Mouse (Mus musculus): ENCODE measurements around the gene Rtkn2. TPM values are rescaled to one million over a fixed set of nuclear protein-coding genes. Genes with fewer than 3 reads are reported as not detected.

The Rtkn2 gene
- polyA plus RNA-seq, 1 experiment from 2014 or later = 12.8 TPM

DNA sequence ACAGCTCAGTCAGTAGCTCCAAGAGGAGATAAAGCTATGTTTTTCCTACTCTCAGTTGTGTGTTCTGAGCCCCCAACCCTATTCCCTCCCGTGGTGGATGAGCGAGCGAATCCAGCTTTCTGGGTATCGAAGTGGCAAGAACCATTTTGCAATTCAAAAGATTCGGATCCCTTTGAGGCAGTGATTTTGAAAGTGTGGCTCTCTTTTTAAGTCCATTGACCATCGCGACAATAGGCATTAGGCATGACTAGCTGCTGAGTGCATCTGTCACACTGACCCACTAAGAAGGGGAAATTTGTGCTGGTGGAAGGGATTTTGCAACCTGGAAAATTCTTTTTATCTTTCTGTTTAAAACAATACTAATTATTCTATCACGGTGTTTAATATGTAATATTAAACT lies 15.3 kb upstream of the Rtkn2 start:
- ATAC-seq (ENCODE audit: low FRiP score, low read depth) = no peak
- Histone ChIP-seq H3K9ac (no peak overlapping the region), H3K4me3 (no peak overlapping the region), H3K27me3 (replicated peaks) (no peaks in the 10 kb centered on the region), H3K4me1 (peaks cover 14% of the 10 kb centered on the region; the same call in 1 of the 2 replicates), H3K9me3 (no peaks in the 10 kb centered on the region), H3K4me2 (replicated peaks) (no peak overlapping the region), H3K36me3 (no peaks in the 10 kb centered on the region), H3K27ac (no peak overlapping the region)
- WGBS = 30% methylated on average over 8 of the region's 8 CpGs

DNA sequence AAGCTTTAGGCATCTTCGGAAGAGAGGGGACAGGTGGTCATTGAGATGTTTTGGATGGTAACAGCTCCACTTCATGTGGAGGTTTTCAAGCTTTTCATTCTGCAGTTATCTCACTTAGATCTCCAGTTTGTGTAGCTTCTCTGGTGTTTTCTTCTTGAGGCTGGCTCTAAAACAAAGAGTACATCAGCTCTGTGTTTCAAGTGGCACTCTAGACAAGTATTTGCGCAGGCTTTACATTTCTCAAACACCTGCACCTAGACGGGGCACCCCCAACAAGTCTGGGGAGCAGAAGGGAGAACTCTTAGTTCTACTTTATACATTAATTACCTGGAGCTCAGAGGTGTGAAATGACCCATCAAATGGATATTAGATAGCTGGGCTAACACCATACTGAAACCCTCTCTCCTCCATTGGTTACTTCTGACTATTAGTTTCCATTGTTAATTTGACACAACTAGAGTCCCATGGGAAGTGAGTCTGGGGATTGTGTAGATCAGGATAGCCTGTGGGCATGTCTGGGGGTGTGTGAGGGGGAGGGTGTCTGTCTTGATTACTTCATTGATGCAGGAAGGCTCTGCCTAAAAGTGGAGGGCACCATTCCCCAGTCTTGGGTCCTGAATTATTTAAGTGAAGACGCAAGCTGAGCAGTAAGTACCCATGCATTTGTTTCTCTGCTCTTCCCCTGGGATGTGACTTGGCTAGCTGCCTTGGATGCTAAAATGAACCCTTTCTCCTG lies 14.0 kb upstream of the Rtkn2 start:
- Histone ChIP-seq H3K9me3 (no peaks in the 10 kb centered on the region), H3K9ac (no peak overlapping the region), H3K4me3 (no peak overlapping the region), H3K27ac (no peak overlapping the region), H3K27me3 (replicated peaks) (no peaks in the 10 kb centered on the region), H3K4me2 (replicated peaks) (no peak overlapping the region), H3K4me1 (peaks cover 14% of the 10 kb centered on the region; the same call in 1 of the 2 replicates), H3K36me3 (no peaks in the 10 kb centered on the region)
- 78% methylated on average over 4 of the region's 4 CpGs for WGBS
- 0 out of 2 replicates have a peak, but pooled peaks have one; percentile 21 for ATAC-seq (ENCODE audit: low FRiP score, low read depth)

DNA sequence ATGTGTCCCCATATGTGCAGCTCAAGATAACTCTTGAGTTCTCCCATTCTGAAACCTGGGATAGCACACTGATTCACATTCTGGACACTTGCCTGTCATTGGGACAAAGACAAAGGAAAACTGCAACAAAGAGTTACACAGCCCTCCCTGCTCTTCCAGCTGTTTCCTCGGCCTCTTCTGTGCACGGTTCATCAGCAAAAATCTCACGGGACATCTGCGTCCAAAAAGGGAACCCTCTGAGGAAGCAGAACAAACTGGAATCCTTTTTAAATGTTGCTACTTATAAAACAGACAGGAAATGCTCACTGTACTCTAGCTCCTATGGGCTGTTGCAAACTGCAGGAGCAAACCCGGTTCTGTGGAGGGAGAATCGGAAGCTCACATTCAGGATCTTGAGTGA lies 13.3 kb upstream of the Rtkn2 start:
- H3K4me1 ChIP-seq = peaks cover 14% of the 10 kb centered on the region; the same call in 1 of the 2 replicates
- no peak for ATAC-seq (ENCODE audit: low FRiP score, low read depth)
- no peaks in the 10 kb centered on the region for H3K27me3 ChIP-seq (replicated peaks)
- H3K9me3 ChIP-seq = no peaks in the 10 kb centered on the region
- WGBS = 29% methylated on average over 6 of the region's 6 CpGs
- H3K4me2 ChIP-seq (replicated peaks) = no peak overlapping the region
- H3K36me3 ChIP-seq = no peaks in the 10 kb centered on the region
- no peak overlapping the region for H3K9ac ChIP-seq
- H3K27ac ChIP-seq = no peak overlapping the region
- no peak overlapping the region for H3K4me3 ChIP-seq

DNA sequence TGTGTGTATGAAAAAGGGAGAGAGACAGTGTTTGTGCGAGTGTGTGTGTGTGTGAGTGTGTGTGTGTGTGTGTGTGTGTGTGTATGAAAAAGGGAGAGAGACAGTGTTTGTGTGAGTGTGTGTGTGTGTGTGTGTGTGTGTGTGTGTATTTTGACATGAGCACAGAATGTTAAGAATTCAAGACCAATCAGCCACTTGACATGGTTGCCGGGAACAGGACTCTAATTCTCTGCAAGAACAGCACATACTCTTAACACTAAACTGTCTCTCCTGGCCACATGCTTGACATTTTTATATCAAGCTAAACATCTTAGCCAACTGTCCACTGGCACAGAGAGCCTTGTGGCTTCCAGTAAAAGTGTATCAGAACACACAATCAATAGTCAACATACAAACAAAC lies 12.4 kb upstream of the Rtkn2 start:
- H3K9me3 ChIP-seq = no peaks in the 10 kb centered on the region
- no peak overlapping the region for H3K4me2 ChIP-seq (replicated peaks)
- peaks cover 14% of the 10 kb centered on the region; the same call in 1 of the 2 replicates for H3K4me1 ChIP-seq
- no peaks in the 10 kb centered on the region for H3K36me3 ChIP-seq
- no peak overlapping the region for H3K9ac ChIP-seq
- H3K27me3 ChIP-seq (replicated peaks) = no peaks in the 10 kb centered on the region
- no peak overlapping the region for H3K27ac ChIP-seq
- no peak for ATAC-seq (ENCODE audit: low FRiP score, low read depth)
- WGBS = 76% methylated on average over 2 of the region's 2 CpGs
- H3K4me3 ChIP-seq = no peak overlapping the region

DNA sequence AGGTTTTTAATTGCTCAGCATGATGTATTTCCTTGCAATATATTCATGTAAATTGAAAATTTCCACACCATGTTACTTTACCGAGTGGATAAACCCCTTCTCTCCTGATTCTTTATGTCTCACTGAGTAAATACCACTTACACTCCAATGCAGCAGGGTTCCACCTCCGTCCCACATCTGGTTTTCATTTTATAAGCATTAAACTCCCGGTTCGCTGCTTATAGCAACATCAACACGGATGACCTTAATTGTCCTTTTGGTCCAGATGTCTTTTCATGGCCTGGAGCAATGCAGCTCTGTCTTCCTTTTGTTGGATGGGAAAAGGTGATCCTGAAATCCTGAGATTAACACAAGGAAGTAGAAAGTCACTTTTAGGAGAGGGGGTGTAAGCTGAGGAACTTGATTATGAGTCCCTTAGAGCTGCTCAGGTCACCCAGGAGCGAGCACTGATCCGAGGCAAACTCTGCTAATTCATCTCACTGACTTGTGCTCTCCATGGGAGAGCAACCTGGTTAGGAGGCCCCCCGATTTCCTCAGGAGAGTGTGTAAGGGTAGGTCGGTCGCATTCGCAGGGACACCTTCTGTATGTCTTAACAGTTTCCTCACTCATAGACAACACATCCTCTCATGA lies 8.1 kb upstream of the Rtkn2 start:
- Histone ChIP-seq H3K4me1 (peaks cover 3% of the 10 kb centered on the region; the same call in 1 of the 2 replicates), H3K36me3 (no peaks in the 10 kb centered on the region), H3K9me3 (no peaks in the 10 kb centered on the region), H3K4me2 (replicated peaks) (no peak overlapping the region), H3K27me3 (replicated peaks) (no peaks in the 10 kb centered on the region), H3K4me3 (no peak overlapping the region), H3K27ac (no peak overlapping the region), H3K9ac (no peak overlapping the region)
- 73% methylated on average over 11 of the region's 11 CpGs for WGBS
- no peak for ATAC-seq (ENCODE audit: low FRiP score, low read depth)

DNA sequence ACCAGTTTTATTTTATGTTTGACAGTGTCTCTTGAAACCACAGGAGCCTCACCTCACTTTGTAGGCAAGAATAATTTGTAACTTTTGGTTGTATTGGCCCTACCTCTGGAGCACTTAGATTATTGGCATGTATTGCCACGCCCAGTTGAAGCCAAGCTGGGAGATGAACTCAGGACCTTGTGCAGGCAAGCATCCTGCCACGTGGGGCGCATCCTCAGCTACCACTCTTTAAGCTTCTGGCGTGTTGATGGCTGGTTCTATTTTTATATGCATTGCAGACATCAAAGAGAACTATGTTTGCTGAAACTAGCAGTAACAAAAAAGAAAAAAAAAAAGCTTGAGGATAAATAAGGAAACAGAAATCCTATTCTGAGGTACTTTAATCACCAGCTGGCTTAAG lies 2.1 kb upstream of the Rtkn2 start:
- Histone ChIP-seq H3K9me3 (no peaks in the 10 kb centered on the region), H3K4me3 (no peak overlapping the region), H3K4me2 (replicated peaks) (no peak overlapping the region), H3K27me3 (replicated peaks) (no peaks in the 10 kb centered on the region), H3K27ac (no peak overlapping the region), H3K4me1 (peaks cover 11% of the 10 kb centered on the region; the same call in 1 of the 2 replicates), H3K9ac (no peak overlapping the region), H3K36me3 (no peaks in the 10 kb centered on the region)
- ATAC-seq (ENCODE audit: low FRiP score, low read depth) = no peak
- WGBS = 70% methylated on average over 4 of the region's 4 CpGs

DNA sequence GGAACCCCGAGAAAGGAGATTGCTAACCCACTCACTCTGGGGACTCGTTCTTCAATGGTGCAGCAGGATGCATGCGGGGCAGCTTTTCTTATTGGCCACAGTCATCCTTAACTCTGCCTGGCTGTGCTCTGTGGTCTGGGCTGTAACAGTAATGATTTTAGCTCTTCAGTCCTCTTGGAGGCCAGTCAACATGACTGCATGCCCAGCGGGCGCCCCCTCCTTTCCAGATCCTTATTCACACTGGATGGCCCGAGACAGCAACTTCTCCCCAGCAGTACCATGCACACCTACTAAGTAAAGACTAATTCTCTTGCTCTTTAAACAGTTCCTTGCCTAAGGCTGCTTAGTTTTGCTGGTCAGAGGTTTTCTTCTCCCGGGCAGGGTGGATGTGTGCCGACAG lies 4.4 kb downstream of the Rtkn2 start:
- peaks cover 6% of the 10 kb centered on the region; the same call in 1 of the 2 replicates for H3K36me3 ChIP-seq
- no peaks in the 10 kb centered on the region for H3K27me3 ChIP-seq (replicated peaks)
- no peak overlapping the region for H3K9ac ChIP-seq
- ATAC-seq (ENCODE audit: low FRiP score, low read depth) = no peak
- 90% methylated on average over 8 of the region's 8 CpGs for WGBS
- no peak overlapping the region for H3K4me3 ChIP-seq
- H3K4me1 ChIP-seq = peaks cover 11% of the 10 kb centered on the region; the same call in 1 of the 2 replicates
- no peaks in the 10 kb centered on the region for H3K9me3 ChIP-seq
- H3K27ac ChIP-seq = no peak overlapping the region
- no peak overlapping the region for H3K4me2 ChIP-seq (replicated peaks)

DNA sequence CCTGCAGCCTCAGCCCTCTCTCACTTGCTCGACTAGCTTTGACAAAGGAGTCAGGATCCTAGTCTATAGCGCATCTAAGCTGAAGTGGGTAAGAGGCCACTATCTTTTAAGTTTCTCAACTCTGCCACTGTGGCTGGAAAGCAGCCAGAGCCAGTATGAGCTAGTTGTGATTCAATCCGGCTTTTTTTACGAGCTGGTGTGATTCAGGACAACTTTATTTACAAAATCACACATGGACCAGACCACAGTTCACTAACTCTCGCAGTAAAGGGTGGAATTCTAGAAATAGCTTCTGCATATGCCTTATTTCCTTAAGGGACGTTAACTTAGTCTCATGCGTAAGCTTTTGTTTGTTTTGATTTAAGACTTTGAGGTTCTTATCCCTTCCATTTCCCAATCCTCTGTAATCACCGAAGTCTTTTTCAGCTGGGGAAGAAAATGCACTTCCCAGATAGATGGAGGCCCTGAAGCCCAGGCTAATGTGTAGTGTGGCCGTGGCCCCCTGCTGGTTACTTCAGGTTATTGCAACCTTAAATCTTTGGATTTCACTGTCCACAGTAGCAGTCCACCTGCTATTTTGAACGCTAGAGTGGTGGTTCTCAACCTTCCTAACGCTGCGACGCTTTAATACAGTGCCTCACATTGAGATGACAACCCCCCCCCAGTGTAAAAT lies 5.0 kb downstream of the Rtkn2 start:
- ATAC-seq (ENCODE audit: low FRiP score, low read depth) = peak; percentile 35; the same call in 1 of the 2 replicates
- peaks cover 6% of the 10 kb centered on the region; the same call in 1 of the 2 replicates for H3K36me3 ChIP-seq
- no peak overlapping the region for H3K4me2 ChIP-seq (replicated peaks)
- H3K9ac ChIP-seq = no peak overlapping the region
- WGBS = 57% methylated on average over 13 of the region's 13 CpGs
- no peaks in the 10 kb centered on the region for H3K9me3 ChIP-seq
- peaks cover 5% of the 10 kb centered on the region; the same call in 1 of the 2 replicates for H3K4me1 ChIP-seq
- H3K27ac ChIP-seq = no peak overlapping the region
- H3K4me3 ChIP-seq = no peak overlapping the region
- no peaks in the 10 kb centered on the region for H3K27me3 ChIP-seq (replicated peaks)

DNA sequence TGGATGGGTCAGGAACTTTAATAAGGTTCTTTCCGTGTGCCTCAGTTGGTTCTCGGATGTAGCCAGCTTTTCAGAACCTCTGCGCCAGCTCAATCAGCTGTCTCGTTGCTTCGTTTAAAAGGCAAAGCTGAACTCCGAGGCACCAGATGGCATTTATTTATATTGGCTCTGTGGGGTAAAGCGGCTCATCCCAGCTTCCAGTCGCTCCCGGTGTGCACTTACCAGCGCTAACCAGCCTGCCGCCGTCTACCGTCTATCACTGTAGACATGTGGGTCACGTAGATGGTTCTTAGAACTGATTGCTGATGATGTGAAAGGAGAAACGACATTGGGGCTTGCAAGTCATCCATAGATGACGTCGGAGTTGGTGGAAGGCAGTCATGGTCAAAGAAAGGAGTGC lies 5.7 kb downstream of the Rtkn2 start:
- H3K4me2 ChIP-seq (replicated peaks) = no peak overlapping the region
- WGBS = 87% methylated on average over 17 of the region's 17 CpGs
- peaks cover 5% of the 10 kb centered on the region; the same call in 1 of the 2 replicates for H3K4me1 ChIP-seq

DNA sequence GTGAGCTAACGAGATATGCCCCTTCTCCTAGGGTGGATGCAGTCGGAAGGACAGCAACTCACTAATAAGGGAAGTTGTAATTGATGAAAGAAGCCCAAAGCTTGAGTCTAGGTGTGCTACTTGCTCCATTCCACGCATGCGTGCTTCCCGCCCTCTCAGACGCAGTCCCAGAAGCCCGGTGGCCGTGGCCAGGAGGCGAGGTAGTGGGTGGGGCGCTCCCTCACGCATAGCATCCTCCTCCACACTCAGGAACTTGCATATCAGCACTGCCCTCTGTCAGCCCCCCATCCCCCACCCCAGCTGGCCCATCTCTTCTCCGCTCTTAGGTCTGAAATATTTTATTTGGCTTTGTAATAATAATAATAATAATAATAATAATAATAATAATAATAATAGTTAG lies 16.0 kb downstream of the Rtkn2 start:
- Histone ChIP-seq H3K4me3 (no peak overlapping the region), H3K4me1 (no peaks in the 10 kb centered on the region), H3K9me3 (0 out of 2 replicates have a peak, but pooled peaks cover 4% of the 10 kb centered on the region), H3K9ac (no peak overlapping the region), H3K27me3 (replicated peaks) (no peaks in the 10 kb centered on the region), H3K27ac (no peak overlapping the region), H3K4me2 (replicated peaks) (no peak overlapping the region), H3K36me3 (peaks cover 16% of the 10 kb centered on the region; the same call in 1 of the 2 replicates)
- WGBS = 81% methylated on average over 12 of the region's 12 CpGs
- ATAC-seq (ENCODE audit: low FRiP score, low read depth) = no peak

More for the DNA sequence above, 5.7 kb downstream of the Rtkn2 start:
- no peak overlapping the region for H3K27ac ChIP-seq
- H3K4me3 ChIP-seq = no peak overlapping the region
- no peak overlapping the region for H3K9ac ChIP-seq
- peaks cover 6% of the 10 kb centered on the region; the same call in 1 of the 2 replicates for H3K36me3 ChIP-seq
- H3K27me3 ChIP-seq (replicated peaks) = no peaks in the 10 kb centered on the region
- H3K9me3 ChIP-seq = no peaks in the 10 kb centered on the region
- ATAC-seq (ENCODE audit: low FRiP score, low read depth) = no peak

DNA sequence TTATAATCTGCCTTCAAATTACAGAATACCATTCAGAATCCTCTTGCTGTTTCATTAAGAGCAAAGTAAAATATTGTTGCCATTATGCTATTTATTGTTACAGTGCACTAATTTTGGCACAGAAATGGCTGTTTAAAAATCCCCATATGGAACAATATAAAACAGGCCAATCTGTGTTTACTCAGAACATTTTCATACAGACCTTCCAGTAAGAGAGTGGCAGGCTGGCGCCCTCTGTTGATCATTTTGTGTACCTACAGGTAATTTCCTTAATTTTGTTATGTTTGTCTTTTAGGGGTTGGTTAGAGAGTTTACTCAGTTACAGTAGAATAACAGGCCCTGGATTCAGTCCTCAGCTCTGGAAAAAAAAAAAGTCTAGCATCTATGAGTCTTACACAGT lies 16.8 kb downstream of the Rtkn2 start:
- Histone ChIP-seq H3K4me3 (no peak overlapping the region), H3K9ac (no peak overlapping the region), H3K9me3 (0 out of 2 replicates have a peak, but pooled peaks cover 4% of the 10 kb centered on the region), H3K27me3 (replicated peaks) (no peaks in the 10 kb centered on the region), H3K4me1 (no peaks in the 10 kb centered on the region), H3K27ac (no peak overlapping the region), H3K4me2 (replicated peaks) (no peak overlapping the region), H3K36me3 (peaks cover 8% of the 10 kb centered on the region; the same call in 1 of the 2 replicates)
- no peak for ATAC-seq (ENCODE audit: low FRiP score, low read depth)
- 7% methylated on average over 1 of the region's 1 CpGs for WGBS

DNA sequence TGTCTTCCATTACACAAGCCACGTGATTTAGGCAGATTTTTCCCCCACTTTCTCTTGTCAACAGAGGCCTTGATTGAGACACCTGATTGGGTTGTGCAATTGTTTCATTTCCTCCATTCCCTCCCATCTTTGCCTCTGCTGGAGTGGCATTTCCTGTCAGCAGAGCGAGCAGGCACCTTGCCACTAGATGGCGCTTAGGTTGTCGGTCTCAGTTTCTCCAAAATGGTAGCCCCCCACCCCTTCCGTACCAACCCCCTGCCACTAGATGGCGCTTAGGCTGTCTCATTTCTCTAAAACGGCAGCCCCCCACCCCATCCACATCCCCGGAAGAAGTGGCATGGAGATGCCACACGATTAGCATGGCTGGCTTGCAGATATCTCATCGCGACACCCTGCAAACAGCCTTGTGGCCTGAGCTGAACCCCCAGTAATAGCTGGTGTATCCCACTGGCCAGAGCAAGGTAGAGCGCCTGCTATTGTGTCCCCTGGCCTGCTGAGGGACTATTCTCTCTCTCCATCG lies 18.8 kb downstream of the Rtkn2 start:
- Histone ChIP-seq H3K4me2 (replicated peaks) (peak overlapping the region; percentile 28), H3K27me3 (replicated peaks) (no peaks in the 10 kb centered on the region), H3K9me3 (no peaks in the 10 kb centered on the region), H3K4me1 (no peaks in the 10 kb centered on the region), H3K9ac (no peak overlapping the region), H3K4me3 (no peak overlapping the region), H3K36me3 (no peaks in the 10 kb centered on the region), H3K27ac (no peak overlapping the region)
- ATAC-seq (ENCODE audit: low FRiP score, low read depth) = peak; percentile 76; the same call in 1 of the 2 replicates
- 43% methylated on average over 13 of the region's 13 CpGs for WGBS

Data from neural tube, embryonic 12.5 days (tissue).